Mouse (Mus musculus): ENCODE measurements around the gene Greb1. TPM values are rescaled to one million over a fixed set of nuclear protein-coding genes. Genes with fewer than 3 reads are reported as not detected.

Gene Greb1
- polyA plus RNA-seq, 1 experiment: not detected

DNA sequence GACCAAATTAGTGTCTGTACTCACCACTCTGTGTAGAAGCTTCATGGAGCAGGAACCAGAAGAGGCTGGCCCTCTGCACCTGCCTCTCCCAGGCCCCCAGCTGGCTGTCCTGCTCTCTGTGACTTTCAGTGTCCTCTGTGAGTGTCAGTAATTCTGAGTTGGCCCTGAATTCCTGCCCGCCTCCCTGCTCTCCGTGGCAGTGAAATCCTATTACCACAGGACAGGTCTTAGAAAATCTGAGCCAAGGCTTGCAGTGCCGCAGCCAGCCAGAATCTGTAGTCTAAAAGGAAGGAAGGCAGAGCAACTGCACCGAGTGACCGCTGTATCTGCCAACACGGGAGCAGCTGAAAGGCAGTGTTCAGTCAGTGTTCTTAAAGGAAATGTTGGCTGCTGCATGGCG is 20.1 kb upstream of the Greb1 start:
- H3K27ac ChIP-seq (replicated peaks; ENCODE audit: low read depth, low read length): peak overlapping the region; percentile 59
- H3K4me1 ChIP-seq (ENCODE audit: control insufficient read depth, insufficient read depth, insufficient read length, low read length): no peaks in the 10 kb centered on the region
- no peak overlapping the region for H3K4me3 ChIP-seq (ENCODE audit: insufficient read depth, low read depth, low read length)

DNA sequence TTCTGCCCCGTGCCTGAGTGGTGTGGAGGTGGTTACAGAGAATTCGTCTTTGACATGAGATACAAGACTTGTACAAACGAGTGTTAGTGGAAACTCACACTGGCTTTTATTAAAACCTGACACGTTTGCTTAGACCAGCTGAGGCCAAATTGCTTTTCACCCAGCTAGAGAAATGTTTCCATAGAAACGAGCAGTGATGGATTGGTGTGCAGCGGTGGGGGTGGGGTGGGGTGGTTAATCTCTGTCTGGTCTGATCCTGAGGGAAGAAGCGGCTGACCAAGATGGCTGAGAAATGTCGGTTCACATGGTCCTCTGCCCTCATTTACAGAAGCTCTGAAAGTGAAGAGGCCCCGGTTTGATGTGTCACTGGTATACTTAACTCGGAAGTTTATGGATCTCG is 17.8 kb upstream of the Greb1 start:
- Histone ChIP-seq H3K27ac (replicated peaks; ENCODE audit: low read depth, low read length) (no peak overlapping the region), H3K4me1 (ENCODE audit: control insufficient read depth, insufficient read depth, insufficient read length, low read length) (no peaks in the 10 kb centered on the region), H3K4me3 (ENCODE audit: insufficient read depth, low read depth, low read length) (no peak overlapping the region)

DNA sequence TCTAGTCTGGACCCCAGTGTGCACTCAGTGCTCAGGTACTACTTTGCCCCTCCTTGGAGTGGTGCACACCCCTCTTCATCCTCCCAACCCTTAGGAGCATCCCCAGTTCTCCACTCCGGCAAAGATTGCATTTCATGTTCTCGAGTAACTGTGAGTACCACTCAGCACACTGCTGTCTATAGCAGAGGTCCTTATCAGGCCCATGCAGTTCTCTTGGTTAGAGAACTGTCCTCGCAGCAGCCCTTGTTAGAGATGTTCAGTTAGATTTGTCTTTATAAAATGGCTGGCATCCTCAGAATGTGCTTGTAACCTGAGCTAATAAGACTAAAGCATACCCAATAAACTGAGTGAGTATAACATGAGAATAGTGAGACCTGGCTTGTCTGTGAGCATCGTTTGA is 16.5 kb upstream of the Greb1 start:
- no peak overlapping the region for H3K27ac ChIP-seq (replicated peaks; ENCODE audit: low read depth, low read length)
- no peak overlapping the region for H3K4me3 ChIP-seq (ENCODE audit: insufficient read depth, low read depth, low read length)

DNA sequence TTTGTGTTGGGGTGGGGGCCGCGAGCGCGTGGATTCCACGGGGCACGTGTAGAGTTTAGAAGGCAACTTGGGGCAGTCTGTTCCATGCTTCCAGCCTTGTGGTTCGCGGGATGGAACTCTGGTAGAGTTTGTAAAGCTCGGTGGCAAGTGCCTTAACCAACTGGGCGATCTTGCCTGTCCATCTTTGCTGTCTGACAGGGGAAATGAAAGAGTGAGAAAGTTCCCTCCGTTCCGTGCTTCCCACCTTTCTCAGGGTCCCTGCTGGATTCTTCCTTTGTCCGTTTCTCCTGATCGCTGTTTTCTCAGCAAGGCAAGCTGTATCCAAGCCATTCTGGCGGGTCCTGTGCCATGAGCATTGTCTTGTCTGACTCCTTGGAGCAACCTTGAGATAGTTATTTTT is 10.8 kb upstream of the Greb1 start:
- peak overlapping the region; percentile 98 for H3K4me3 ChIP-seq (ENCODE audit: insufficient read depth, low read depth, low read length)
- 0 out of 2 replicates have a peak, but pooled peaks cover 5% of the 10 kb centered on the region for H3K4me1 ChIP-seq (ENCODE audit: control insufficient read depth, insufficient read depth, insufficient read length, low read length)
- peak overlapping the region; percentile 82 for H3K27ac ChIP-seq (replicated peaks; ENCODE audit: low read depth, low read length)

More for the DNA sequence above, 16.5 kb upstream of the Greb1 start:
- no peaks in the 10 kb centered on the region for H3K4me1 ChIP-seq (ENCODE audit: control insufficient read depth, insufficient read depth, insufficient read length, low read length)

DNA sequence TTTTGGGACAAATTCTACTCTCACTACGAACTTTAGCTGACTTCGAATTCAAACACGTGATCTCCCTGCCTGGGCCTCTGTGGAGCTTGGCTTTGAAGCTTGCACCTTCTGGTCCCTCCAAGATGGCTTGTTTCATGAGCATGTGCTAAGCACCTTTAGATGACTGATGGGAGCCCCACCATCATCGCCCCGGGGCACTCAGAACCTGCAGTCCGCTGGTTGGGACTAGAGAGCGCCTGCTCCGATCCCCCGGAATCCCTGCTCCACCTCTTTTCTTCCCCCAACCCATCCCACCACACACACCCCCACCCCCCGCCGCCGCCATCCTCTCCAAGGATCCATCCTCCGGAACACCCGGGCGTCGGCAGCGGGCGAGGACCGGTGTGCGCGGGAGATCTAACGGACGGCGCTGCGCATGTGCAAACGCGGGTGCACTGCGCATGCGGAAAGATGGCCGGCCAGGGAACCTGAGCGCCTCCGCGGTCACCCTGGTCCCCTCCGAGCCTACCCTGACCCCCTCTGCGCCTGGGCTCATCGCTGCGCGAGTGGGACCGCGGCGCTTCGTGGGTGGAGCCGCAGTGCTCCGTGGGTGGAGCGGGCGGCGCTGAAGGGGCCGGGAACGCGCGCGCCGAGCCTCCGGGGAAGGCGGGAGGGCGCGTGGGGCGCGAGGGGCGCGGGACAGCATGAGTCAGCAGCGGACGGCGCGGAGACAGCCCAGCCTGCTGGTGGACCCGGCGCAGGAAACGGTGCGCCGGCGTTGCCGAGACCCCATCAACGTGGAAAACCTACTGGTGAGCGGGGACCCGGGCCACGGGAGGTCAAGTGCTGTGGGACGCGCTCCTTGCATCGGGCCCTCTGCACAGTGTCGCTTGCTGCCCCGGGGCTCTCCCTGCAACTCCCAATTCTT is 10.1 kb upstream of the Greb1 start, which contains the start of gene E2f6:
Gene E2f6, plus strand, starts transcription at position 439 of the 907 bp plus-strand sequence.
- Histone ChIP-seq H3K27ac (replicated peaks; ENCODE audit: low read depth, low read length) (peak within 1 kb of the TSS; percentile 82), H3K4me3 (ENCODE audit: insufficient read depth, low read depth, low read length) (peak within 1 kb of the TSS; percentile 98), H3K4me1 (ENCODE audit: control insufficient read depth, insufficient read depth, insufficient read length, low read length) (0 out of 2 replicates have a peak, but pooled peaks cover 5% of the 10 kb centered on the region)

DNA sequence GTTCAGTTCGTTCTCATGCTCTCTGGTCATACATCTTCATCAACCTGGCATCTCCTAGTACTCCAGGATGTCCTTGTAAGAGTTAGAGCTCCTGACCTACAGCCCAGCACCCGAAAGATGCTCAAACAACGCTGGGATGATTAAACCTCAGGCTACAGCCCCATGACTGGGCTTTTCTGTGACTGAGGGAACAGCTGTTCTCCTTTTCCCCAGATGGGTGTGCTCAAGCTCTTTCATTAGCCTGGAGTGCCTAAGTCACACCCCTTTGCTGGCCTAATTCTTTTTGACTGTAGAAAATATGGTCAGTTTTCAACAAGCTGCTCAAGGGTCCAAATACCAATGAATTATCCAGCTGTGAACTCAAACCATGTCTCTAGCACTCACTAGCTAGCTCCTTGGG is 7.4 kb upstream of the Greb1 start:
- H3K4me1 ChIP-seq (ENCODE audit: control insufficient read depth, insufficient read depth, insufficient read length, low read length): 0 out of 2 replicates have a peak, but pooled peaks cover 5% of the 10 kb centered on the region
- H3K27ac ChIP-seq (replicated peaks; ENCODE audit: low read depth, low read length): no peak overlapping the region
- no peak overlapping the region for H3K4me3 ChIP-seq (ENCODE audit: insufficient read depth, low read depth, low read length)

DNA sequence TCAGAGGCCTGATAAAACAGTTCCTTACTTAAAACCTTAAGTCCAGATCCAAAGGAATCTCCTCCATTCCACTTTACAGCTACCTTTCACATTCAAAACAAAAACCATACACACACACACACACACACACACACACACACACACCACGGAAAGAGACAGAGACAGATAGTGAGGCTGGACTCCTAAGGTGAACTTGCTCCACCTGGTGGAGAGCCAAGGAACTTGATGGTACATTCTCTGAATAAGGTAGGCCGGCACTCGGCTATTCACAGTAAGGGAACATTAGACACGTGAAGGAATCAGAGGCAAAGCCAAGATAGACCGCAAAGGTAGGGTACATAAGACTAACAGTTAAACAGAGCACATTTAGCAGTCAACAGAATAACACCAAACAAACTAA is 4.8 kb upstream of the Greb1 start:
- H3K4me1 ChIP-seq (ENCODE audit: control insufficient read depth, insufficient read depth, insufficient read length, low read length): no peaks in the 10 kb centered on the region
- no peak overlapping the region for H3K27ac ChIP-seq (replicated peaks; ENCODE audit: low read depth, low read length)
- H3K4me3 ChIP-seq (ENCODE audit: insufficient read depth, low read depth, low read length): no peak overlapping the region

DNA sequence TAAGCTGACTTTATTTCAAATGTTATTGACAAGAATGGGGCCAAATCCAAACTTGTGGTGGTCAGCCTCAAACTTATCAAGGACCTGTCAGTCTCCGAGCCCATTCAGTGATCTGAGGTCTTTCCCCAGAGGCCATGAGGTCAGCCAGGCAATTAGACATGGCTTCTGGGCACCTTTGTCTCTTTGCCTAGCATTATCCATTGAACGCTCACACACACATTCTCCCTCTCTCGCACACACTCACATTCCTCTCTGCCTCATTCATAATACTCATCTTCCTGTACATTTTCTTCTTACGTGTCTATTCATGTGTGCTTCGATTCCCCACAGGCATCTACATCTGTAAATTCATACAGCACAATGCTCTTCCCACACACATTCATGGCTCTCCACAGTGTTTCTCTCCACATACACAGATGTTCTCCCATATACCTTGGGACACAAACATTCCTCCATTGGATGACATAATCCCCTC is 3.3 kb upstream of the Greb1 start:
- Histone ChIP-seq H3K27ac (replicated peaks; ENCODE audit: low read depth, low read length) (no peak overlapping the region), H3K4me1 (ENCODE audit: control insufficient read depth, insufficient read depth, insufficient read length, low read length) (no peaks in the 10 kb centered on the region), H3K4me3 (ENCODE audit: insufficient read depth, low read depth, low read length) (no peak overlapping the region)

DNA sequence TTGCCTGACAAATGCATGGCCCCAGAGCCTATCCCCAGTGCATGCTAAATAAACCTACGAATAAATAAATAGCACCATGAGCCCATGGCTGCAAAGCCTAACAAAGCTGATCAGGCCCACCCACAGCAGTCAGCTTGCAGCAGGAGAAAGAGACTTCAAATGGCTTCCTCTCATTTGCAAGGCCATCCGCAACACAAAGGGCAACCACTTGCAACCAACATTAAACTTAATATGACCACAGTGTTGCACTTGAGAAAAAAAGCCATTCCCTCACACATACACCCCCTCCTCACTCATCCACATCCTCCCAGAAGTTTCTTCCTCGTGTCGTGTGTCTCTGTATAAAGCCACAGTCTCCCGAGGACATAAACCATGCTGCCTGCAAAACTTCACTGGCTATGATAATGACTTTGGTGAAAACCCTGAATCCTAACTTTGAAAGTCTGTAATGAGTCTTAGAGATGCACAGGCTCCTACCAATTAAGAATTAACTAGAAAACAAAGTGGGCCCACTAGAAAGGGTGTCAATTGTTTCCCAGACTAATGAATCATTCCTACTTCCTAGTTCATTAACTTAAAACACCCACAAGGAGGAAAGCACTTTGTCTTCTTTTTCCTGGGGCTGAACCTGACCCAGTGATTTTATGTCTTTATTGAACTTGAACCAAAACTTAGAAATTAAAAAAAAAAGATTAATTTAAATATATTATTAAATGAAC is 2.7 kb upstream of the Greb1 start:
- no peak overlapping the region for H3K4me3 ChIP-seq (ENCODE audit: insufficient read depth, low read depth, low read length)
- H3K4me1 ChIP-seq (ENCODE audit: control insufficient read depth, insufficient read depth, insufficient read length, low read length): no peaks in the 10 kb centered on the region
- H3K27ac ChIP-seq (replicated peaks; ENCODE audit: low read depth, low read length): no peak overlapping the region

DNA sequence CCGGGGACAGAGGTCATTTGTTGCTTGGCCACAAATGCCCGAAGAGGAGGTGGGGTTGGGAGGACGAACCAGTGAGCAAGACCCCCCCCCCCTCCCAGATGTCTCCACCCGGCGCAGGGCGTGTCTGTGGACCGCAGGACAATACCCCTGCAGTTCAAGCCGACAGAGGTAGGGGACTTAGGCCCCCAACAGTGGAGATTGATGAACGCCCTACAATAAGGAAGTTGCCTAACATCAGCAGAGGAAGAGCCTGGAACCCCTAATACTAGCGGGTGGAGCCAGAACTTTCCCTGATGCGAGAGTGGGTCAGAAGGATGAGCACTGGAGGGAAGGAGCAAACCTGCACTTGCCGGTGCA is 251 bp upstream of the Greb1 start:
- H3K27ac ChIP-seq (replicated peaks; ENCODE audit: low read depth, low read length): no peak overlapping the region
- no peaks in the 10 kb centered on the region for H3K4me1 ChIP-seq (ENCODE audit: control insufficient read depth, insufficient read depth, insufficient read length, low read length)
- H3K4me3 ChIP-seq (ENCODE audit: insufficient read depth, low read depth, low read length): peak overlapping the region; percentile 48

DNA sequence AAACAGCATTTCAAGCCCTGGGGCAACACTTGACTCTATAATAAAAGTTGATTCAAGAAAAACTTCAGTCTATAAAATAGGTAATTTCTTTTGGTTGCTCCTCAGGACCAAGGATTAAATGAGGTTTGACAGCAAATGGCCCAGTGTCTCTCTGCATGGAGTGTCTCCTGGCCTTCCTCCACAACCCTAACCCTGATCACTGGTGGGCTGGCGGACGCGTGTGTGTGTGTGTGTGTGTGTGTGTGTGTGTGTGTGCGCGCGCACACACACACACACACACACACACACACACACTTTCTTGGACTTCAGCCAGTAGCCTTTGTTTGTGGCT is 793 bp downstream of the Greb1 start:
- Histone ChIP-seq H3K4me3 (ENCODE audit: insufficient read depth, low read depth, low read length) (no peak overlapping the region), H3K27ac (replicated peaks; ENCODE audit: low read depth, low read length) (no peak overlapping the region), H3K4me1 (ENCODE audit: control insufficient read depth, insufficient read depth, insufficient read length, low read length) (no peaks in the 10 kb centered on the region)

DNA sequence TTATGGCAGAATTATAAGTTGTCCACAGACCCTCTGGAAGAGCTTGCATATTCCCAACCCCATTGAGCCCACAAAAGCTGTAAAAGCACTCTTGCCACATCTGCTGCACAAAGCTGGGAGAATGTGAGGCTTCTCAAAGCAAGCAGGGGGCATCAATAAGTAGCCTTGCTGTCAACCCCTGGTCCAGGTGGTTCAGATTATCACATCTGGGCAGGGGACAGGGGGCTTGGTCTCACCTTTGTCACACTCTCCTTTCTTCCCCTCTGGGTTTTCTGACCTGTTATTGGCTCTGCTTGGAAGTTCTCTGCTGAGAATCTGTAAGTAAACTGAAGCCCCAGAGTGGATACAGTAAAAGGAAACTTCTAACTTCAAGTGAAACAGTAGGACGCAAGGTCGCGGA is 1.8 kb downstream of the Greb1 start:
- H3K27ac ChIP-seq (replicated peaks; ENCODE audit: low read depth, low read length): no peak overlapping the region
- H3K4me1 ChIP-seq (ENCODE audit: control insufficient read depth, insufficient read depth, insufficient read length, low read length): no peaks in the 10 kb centered on the region
- no peak overlapping the region for H3K4me3 ChIP-seq (ENCODE audit: insufficient read depth, low read depth, low read length)

DNA sequence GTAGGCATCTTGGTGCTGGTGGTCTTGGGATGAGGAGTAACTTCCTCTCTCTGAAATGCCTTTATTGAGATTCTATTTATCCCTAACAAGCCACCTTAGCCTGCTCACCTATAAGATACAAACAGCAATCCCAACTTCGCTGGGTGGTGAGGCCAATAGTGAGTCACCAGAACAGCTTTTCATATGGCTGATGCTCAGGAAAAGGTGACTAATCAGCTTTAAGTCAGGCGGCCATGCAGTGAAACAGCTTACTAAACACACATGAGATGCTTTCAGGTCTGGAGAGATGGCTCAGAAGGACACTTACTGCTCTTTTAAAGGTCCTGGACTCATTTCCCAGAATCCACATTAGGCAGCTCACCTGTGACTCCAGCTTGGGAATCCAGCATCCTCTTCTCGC is 4.9 kb downstream of the Greb1 start:
- Histone ChIP-seq H3K4me1 (ENCODE audit: control insufficient read depth, insufficient read depth, insufficient read length, low read length) (no peaks in the 10 kb centered on the region; the same call in 1 of the 2 replicates), H3K4me3 (ENCODE audit: insufficient read depth, low read depth, low read length) (no peak overlapping the region), H3K27ac (replicated peaks; ENCODE audit: low read depth, low read length) (no peak overlapping the region)

DNA sequence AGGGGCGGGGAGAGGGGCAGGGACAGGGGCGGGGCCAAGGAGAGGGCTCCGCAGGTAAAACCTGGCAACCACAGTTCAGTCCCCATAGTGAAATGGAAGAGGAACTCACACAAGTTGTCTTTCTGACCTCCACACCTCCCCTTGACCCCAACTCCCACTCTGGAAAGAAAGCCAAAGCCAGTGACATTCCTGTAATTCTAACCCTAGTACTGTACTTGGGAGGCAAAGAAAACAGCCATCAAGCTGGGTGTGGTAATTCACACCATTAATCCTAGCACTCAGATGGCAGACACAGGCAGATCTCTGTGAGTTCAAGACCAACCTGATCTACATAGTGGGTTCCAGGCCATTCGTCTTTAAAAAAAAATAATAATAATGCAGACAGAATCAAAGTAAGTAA is 7.3 kb downstream of the Greb1 start:
- Histone ChIP-seq H3K4me1 (ENCODE audit: control insufficient read depth, insufficient read depth, insufficient read length, low read length) (no peaks in the 10 kb centered on the region; the same call in 1 of the 2 replicates), H3K27ac (replicated peaks; ENCODE audit: low read depth, low read length) (no peak overlapping the region), H3K4me3 (ENCODE audit: insufficient read depth, low read depth, low read length) (no peak overlapping the region)

DNA sequence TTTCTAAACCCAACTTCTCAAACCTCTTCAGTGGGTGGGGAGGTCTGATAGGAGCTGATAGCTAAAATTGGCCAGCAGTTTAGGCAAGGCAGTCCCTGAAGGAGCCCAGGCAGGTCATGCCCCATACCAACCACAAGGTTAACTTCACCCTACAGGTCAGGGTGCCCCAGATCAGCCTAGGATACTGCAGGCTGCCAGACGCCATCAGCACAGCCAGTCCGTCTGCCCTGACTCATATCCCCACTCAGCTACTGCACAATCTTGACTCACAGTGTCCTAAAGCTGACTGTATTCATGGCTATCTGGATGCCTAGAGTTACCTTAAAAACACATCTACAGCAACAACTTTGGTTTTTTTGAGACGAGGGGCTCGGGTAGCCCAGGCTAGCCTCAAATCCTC is 10.2 kb downstream of the Greb1 start:
- no peaks in the 10 kb centered on the region; the same call in 1 of the 2 replicates for H3K4me1 ChIP-seq (ENCODE audit: control insufficient read depth, insufficient read depth, insufficient read length, low read length)
- H3K27ac ChIP-seq (replicated peaks; ENCODE audit: low read depth, low read length): no peak overlapping the region
- H3K4me3 ChIP-seq (ENCODE audit: insufficient read depth, low read depth, low read length): no peak overlapping the region

Data from brown adipose tissue, adult 24 weeks (tissue).